Mouse (Mus musculus) brain, adult 2 months (tissue): Measurements from ENCODE around the gene Tmem143.
"Not testable (repeated sequence)": the region's sequence is repeated elsewhere in the genome, so short reads cannot be mapped to it uniquely, and the experiment has no call there.

Experiments
- DNase-seq: peaks from one replicate; pipeline ENCODE4 v3.0.0; 2011; ENCODE audit warnings: low read depth, low spot score

The Tmem143 gene

DNA sequence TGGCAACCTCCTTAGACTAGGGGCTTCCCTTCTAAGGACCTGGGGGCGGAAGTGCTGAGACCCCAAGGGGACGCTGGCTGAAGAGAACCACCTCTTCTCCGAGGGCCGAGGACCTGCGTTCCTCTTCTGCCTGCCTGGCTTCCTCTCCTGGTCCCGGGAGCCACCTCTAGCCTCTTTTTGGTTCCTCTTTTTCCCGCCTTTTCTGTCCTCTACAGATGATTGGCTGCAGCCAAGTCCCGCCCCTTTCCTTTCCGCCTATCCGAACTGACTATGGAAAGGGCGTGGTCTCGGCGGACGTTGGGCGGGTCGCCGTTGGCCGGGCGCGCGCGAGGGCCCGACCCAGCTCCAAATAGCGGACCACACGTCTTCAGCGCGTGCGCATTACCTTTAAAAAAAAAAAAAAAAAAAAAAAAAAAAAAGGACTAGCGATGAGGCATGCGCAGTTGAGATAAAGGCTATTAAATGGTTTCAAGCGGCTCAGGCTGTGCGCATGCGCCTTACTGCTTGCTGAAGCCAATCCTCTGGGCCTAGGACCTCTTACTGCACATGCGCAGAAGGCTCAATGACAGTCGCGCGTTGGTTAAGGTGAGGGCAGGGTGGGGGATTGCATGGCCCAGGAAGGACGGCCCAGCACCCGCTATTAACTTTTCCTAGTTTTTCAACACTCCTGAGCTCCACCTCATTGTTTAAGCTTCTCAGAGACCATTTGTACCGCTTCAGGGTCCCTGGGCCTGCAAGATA lies at the start of gene Tmem143, which contains the start of gene Syngr4:
Tmem143 (plus strand) TSS at position 425 of the 741 bp plus-strand sequence.
Syngr4 (minus strand) TSS at position 198 of the 741 bp plus-strand sequence.
- peak; percentile 99 for DNase-seq

- DNase-seq, result peak; percentile 60
Measured at GRCm38 (mm10) chr7:45848447-45849027, 48.2 kb upstream of the Tmem143 start.

DNA sequence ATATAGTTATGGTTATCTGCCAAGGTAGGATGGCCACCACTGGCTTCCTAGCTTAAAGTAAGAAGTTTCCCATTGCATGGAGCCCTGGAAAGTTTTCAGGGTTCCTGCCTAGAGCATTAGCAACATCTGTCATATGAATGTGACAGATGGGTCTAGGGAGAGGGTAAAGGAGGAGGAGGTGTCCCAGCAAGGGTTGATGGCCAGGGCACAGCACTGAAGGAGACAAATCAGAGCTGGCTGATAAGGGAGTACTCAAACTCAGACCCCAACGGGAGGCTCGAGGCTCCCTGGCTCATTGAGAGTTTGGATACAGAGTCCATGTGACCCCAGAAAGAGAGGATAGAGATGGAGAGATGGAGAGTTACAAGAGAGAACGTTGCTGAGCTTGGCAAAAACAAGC lies 46.1 kb upstream of the Tmem143 start:
- no peak for DNase-seq

GRCm38 (mm10) chr7:45853089-45853488 lies 43.7 kb upstream of the Tmem143 start:
- no peak for DNase-seq

- peak; percentile 47 for DNase-seq
Measured at GRCm38 (mm10) chr7:45856950-45857901, 39.5 kb upstream of the Tmem143 start.

- no peak for DNase-seq
Measured at GRCm38 (mm10) chr7:45859008-45859407, 37.7 kb upstream of the Tmem143 start.

DNA sequence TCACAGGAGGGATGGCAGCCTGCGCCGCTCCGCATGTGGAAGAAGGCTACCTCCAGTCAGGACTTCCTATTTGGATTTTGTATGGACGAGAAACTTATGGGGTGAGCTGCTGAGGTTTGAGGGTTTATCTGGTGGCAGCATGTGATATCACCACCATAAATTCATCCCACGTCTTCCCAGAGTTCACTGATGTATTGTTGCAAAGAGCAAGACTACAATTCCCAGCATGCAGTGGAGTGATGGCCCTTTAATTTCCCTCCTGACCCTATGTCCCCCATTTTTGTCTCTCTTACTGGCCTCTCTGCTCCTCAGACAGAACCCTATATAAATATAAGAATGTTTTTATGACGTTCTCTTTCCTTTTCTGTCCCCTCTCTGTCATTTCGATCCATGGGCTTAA lies 33.9 kb upstream of the Tmem143 start:
- no peak for DNase-seq

DNA sequence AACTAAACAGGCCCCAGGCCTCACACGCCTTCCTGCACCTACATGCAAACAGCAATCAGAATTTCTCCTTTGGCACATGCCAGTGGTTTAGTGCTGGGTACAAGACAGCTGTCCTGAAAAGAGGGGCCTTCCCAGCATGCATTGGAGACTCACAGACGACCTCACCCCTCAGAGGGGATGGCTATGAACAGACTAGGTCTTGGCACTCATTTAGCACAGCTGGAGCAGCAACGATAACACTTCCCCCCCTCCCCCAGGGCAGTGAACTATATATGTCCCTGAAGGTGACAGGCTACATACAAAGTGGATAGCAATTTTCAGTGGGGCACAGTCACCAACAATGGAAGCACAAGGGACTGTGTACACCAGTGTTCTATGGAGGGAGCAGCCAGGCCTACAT lies 32.3 kb upstream of the Tmem143 start:
- DNase-seq, result no peak

DNA sequence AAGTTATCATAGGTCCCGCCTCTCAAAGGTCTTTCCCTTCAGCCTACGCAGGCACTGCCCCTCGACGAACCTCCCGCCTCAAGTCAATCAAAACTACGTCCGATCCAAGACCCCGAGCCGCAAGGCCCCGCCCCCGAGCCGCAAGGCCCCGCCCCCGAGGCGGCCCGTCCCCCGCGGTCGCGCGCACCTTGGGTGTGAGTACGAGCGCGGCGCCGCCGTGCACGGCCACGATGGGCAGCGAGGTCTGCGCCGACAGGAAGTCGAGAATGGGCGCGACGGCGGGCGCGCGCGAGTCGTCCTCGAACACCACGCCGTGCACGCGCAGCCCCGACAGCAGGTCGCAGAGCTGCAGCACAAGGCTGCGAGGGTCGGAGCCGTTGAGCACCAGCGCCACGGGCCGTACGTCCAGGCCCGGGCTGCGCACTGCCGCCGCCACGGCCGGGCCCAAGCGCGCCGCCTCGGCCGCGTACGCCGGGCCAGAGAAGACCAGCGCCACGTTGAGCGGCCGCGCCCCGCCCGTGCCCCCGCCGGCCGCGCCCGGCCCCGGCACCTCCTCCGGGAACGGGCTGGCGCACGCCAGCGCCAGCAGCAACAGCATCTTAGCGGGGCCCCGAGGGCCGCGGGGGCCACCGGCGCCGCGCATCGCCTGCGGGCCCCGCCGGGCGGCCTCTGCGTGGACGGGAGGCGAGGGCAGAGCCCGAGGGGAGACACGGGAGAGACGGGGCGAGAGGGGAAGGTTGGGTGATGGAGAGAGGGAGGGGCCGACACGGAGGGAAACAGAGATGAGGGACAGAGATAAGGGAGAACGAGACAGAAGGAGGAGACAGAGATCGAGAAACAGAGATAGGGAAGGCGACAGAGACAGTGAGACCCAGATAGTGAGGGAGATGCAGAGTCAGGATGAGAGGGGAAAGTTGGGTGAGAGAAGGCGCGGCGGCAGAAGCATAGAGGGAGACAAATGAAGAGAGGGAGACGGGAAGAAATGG lies 30.5 kb upstream of the Tmem143 start:
- DNase-seq, result peak; percentile 92

DNA sequence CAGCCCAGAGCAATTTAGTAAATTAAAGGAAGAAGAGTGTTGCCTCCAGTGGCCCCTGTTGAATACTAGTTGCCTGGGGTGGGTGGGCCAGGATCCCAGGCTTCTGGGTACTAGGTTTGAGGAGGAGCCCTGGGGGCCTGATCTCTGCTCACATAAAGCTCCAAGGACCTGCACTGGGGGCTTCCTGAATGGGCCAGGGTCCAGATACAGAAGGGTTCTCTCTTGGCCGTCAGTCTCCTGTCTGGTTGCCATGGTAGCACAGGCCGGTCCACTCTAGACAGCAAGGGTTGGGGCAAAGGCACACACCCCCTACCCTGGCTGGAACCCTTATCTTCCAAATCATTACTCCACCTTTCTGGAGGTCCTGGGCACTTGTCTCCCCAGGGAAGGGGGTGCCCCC lies 28.9 kb upstream of the Tmem143 start:
- no peak for DNase-seq

DNA sequence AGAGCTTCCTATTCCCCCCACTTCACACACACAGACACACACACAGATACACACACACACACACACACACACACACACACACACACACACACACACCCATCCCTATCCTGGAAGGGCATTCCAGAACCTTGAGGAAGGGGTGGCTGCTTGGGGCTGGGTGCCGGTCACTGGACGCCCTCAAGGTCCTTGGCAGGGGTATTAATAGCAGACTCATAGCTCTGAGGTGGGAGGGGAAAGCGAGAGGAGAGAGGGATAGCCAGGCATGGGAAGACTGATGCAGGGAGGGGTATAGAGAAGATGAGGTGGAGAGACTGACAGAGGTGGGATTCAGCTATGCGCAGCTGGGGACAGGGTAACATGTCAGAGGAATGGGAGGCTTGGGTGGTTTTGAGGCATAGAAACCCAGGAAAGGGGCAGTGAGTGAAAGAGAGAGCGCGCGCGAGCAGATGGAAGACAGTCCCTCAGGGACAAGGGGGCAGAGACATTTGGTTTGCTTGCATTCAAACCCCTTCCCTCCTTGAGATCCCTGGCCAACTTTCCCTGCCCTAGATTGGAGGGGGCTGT lies 27.6 kb upstream of the Tmem143 start:
- DNase-seq, result peak; percentile 32

- DNase-seq, result peak; percentile 36
Measured at GRCm38 (mm10) chr7:45869787-45870186, 27.0 kb upstream of the Tmem143 start.

GRCm38 (mm10) chr7:45870282-45871058 lies 26.3 kb upstream of the Tmem143 start:
- peak; percentile 23 for DNase-seq

DNA sequence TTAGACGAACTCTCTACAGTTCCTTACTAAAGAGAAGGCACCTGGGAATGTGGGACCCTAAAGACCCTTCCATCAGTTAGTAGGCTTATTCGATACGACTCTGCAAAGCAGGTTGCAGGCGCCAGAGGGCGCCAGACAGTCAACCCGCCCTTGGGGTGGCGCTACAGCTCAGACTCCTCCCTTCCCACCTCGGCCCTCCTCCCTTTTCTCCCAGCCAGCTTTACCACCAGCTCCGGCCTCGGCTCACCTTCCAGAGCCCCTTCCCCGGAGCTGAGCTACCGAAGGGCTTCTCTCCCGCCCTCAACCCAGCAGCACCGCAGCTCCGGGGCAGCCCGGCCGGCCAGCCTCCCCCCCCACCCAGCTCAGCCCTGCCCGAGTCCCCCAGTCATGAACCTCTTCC lies 24.1 kb upstream of the Tmem143 start, which contains the start of gene Kdelr1:
Kdelr1 (plus strand) TSS at position 149 of the 400 bp plus-strand sequence.
- peak; percentile 95 for DNase-seq

- DNase-seq, result peak; percentile 56
Measured at GRCm38 (mm10) chr7:45873061-45873947, 23.4 kb upstream of the Tmem143 start.

DNA sequence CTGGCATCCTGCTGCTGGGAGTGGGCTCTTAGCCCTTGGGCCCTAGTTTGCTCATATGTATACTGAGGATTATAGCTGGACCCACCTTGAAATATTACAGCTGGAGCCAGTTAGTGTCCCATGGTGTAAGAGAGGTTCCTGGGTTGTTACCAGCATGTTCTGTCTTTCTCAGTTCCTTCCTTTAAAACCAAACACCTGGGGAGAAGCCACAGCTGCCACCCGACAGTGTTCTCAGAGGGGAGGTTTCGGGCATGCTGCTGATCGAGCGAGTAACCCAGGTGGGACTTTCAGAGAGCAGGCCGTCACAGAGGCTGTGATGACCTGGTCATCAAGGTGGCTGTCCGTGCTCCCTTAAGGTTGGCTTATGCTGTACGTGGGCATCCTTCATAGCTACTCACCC lies 19.8 kb upstream of the Tmem143 start:
- DNase-seq, result no peak

DNA sequence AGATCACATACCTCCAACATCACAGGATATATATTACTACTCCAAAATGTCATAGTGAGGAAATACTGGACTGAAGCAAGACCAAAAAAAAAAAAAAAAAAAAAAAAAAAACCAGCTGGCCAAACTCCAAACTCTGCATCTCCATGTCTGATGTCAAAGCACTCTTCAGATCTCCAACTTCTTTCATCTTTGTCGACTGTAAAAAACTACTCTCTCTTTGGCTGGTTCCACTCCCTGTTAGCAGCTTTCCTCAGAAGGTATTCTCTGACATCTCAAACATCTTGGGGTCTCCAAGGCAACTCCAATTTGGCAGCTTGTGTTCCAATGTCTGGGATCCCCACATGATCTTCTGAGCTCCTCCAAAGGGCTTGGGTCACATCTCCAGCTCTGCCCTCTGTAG lies 18.5 kb upstream of the Tmem143 start, which contains the start of gene Grin2d:
Grin2d (minus strand) TSS at position 101 of the 400 bp plus-strand sequence.
- not testable (repeated sequence) for DNase-seq

DNA sequence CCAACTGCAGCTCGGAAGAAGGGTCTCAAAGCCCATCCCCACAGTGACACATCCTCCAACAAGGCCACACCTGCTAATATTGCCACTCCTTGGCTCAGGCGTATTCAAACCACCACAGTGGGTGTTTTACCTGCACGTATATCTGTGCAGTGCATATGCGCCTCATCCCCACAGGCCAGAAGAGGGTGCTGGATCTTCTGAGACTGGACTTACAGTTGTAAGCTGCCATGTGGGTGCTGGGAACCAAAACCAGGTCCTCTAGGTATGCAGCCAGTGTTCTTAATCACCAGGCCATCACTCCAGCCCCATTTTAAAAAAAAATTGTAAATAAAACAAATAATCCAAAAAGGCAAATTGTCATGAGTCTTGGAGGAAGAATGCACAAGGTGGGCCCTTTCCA lies 16.2 kb upstream of the Tmem143 start:
- no peak for DNase-seq

DNA sequence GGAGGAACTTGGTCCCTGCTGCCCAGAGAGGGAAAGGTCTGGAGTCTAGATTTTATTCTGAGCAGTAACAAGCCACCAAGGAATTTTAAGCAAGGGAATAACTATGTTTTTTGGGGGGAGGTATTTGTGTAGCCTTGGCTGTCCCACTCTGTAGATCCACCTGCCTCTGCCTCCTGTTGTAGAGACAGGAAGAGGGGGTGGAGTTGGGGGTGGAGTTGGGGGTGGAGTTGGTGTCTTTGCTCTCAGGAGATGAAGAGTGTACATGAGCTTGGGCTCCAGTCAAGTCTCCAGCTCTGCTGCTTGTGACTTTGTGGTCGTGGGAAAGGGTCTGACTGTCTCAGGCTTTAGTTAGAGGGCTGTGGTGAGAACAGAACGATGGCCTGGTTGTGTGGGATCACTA lies 15.7 kb upstream of the Tmem143 start:
- DNase-seq, result no peak
